Mouse (Mus musculus) T-cell, adult 2 months (primary cell): ENCODE data around the gene Rnf6.
A peak's percentile ranks its signal among the peaks of the same experiment; 100 is the strongest.
"Not testable (repeated sequence)": the region's sequence is repeated elsewhere in the genome, so short reads cannot be mapped to it uniquely, and the experiment has no call there.

Experiments used
- DNase-seq: peaks from one replicate; pipeline ENCODE4 v3.0.0; 2022; ENCODE audit warnings: low spot score

Gene Rnf6

GRCm38 (mm10) chr5:146230864-146231654 lies 9.7 kb upstream of the Rnf6 start, which contains the start of gene Cdk8:
Cdk8 (plus strand) TSS chr5:146231230.
- DNase-seq = peak; percentile 86

- no peak for DNase-seq
Observed at GRCm38 (mm10) chr5:146229869-146230650, 8.7 kb upstream of the Rnf6 start.

GRCm38 (mm10) chr5:146227496-146227895 lies 6.1 kb upstream of the Rnf6 start:
- DNase-seq = no peak

- no peak for DNase-seq
Observed at GRCm38 (mm10) chr5:146223786-146224185, 2.4 kb upstream of the Rnf6 start.

- DNase-seq = no peak
Observed at GRCm38 (mm10) chr5:146221722-146222121, 367 bp upstream of the Rnf6 start.

GRCm38 (mm10) chr5:146220501-146220878 lies 865 bp downstream of the Rnf6 start:
- DNase-seq = no peak

- no peak for DNase-seq
Observed at GRCm38 (mm10) chr5:146205537-146205936, 15.8 kb downstream of the Rnf6 start.

- DNase-seq = no peak
Observed at GRCm38 (mm10) chr5:146203921-146204320, 17.4 kb downstream of the Rnf6 start.

- DNase-seq = no peak
Observed at GRCm38 (mm10) chr5:146200580-146200979, 20.8 kb downstream of the Rnf6 start.

GRCm38 (mm10) chr5:146199540-146199939 lies 21.8 kb downstream of the Rnf6 start:
- no peak for DNase-seq

GRCm38 (mm10) chr5:146199073-146199472 lies 22.3 kb downstream of the Rnf6 start:
- no peak for DNase-seq

- DNase-seq = no peak
Observed at GRCm38 (mm10) chr5:146193360-146193759, 28.0 kb downstream of the Rnf6 start.

GRCm38 (mm10) chr5:146190501-146191269 lies 30.7 kb downstream of the Rnf6 start:
- DNase-seq = no peak

GRCm38 (mm10) chr5:146190093-146190492 lies 31.3 kb downstream of the Rnf6 start:
- no peak for DNase-seq

- no peak for DNase-seq
Observed at GRCm38 (mm10) chr5:146188712-146189111, 32.6 kb downstream of the Rnf6 start.

- DNase-seq = no peak
Observed at GRCm38 (mm10) chr5:146188144-146188543, 33.2 kb downstream of the Rnf6 start.

GRCm38 (mm10) chr5:146187441-146187840 lies 33.9 kb downstream of the Rnf6 start:
- peak; percentile 43 for DNase-seq

- DNase-seq = not testable (repeated sequence)
Observed at GRCm38 (mm10) chr5:146185204-146185603, 36.2 kb downstream of the Rnf6 start, which contains the start of gene 1700001J03Rik. 1700001J03Rik (minus strand) TSS chr5:146185304.

- not testable (repeated sequence) for DNase-seq
Observed at GRCm38 (mm10) chr5:146172744-146173143, 48.6 kb downstream of the Rnf6 start.

GRCm38 (mm10) chr5:146170621-146171020 lies 50.7 kb downstream of the Rnf6 start, which contains the start of gene Gm6309:
Gm6309 (minus strand) TSS chr5:146170721.
- not testable (repeated sequence) for DNase-seq

GRCm38 (mm10) chr5:146160439-146160838 lies 60.9 kb downstream of the Rnf6 start, which contains the start of gene Gm5565:
Gm5565 (minus strand) TSS chr5:146160539.
- DNase-seq = not testable (repeated sequence)
